Mouse (Mus musculus): ENCODE measurements around the gene Ntn3. TPM values are rescaled to one million over a fixed set of nuclear protein-coding genes. Genes with fewer than 3 reads are reported as not detected.
A peak's percentile ranks its signal among the peaks of the same experiment; 100 is the strongest.

Ntn3 gene
- polyA plus RNA-seq, 1 experiment from 2014 or later = 4.6 TPM

DNA sequence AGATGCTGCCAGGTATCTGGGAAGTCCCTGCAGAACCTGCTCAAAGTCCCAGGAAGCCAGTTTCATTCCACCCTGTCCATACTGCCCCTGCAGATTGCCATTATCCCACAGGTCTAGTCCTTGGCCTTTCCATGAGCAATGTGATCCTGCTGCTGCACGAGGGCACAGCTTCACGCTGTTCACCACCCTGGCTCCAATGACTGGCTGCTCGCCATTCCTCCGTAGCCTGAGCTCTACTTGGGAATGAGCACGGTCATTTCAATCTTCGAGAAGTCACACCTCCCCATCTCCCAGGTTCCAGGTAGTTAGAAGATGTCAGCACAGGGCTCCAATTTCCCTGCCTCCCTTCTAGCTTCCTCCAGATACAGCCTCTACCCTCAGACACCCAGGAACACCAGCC, 52.2 kb downstream of the Ntn3 start:
- 92% methylated on average over 6 of the region's 6 CpGs for WGBS
- no peak overlapping the region for H3K9ac ChIP-seq (replicated peaks)
- H3K27me3 ChIP-seq = peaks cover 4% of the 10 kb centered on the region; the same call in 1 of the 2 replicates
- no peak overlapping the region for H3K4me2 ChIP-seq (replicated peaks)
- no peaks in the 10 kb centered on the region for H3K9me3 ChIP-seq
- H3K4me3 ChIP-seq (replicated peaks) = no peak overlapping the region
- no peak for ATAC-seq
- H3K4me1 ChIP-seq (replicated peaks) = peaks cover 13% of the 10 kb centered on the region
- peaks cover 31% of the 10 kb centered on the region for H3K36me3 ChIP-seq
- H3K27ac ChIP-seq = no peak overlapping the region

DNA sequence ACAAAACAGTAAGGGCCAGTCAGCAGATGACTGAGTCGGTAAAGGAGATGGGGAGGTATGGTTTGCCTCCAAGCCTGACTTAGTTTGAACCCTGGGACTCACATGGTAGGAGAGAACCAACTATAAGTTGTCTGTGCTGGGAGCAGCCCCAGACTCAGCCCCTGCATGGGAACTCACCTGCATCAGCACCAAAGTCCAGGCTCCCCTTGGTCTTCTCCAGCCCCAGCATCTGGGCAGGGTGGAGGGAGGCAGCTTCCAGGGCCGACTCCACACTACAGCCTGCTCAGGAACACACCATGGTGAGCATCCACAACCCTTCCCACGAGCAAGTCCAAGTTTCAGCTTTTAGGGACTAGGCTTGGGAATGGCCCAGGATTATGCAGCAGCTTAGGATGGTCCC, 52.9 kb downstream of the Ntn3 start:
- 84% methylated on average over 3 of the region's 3 CpGs for WGBS
- Histone ChIP-seq H3K27ac (no peak overlapping the region), H3K9ac (replicated peaks) (no peak overlapping the region), H3K4me1 (replicated peaks) (peaks cover 14% of the 10 kb centered on the region), H3K4me2 (replicated peaks) (no peak overlapping the region), H3K4me3 (replicated peaks) (no peak overlapping the region), H3K36me3 (peaks cover 31% of the 10 kb centered on the region), H3K9me3 (no peaks in the 10 kb centered on the region), H3K27me3 (peaks cover 4% of the 10 kb centered on the region; the same call in 1 of the 2 replicates)
- no peak for ATAC-seq

DNA sequence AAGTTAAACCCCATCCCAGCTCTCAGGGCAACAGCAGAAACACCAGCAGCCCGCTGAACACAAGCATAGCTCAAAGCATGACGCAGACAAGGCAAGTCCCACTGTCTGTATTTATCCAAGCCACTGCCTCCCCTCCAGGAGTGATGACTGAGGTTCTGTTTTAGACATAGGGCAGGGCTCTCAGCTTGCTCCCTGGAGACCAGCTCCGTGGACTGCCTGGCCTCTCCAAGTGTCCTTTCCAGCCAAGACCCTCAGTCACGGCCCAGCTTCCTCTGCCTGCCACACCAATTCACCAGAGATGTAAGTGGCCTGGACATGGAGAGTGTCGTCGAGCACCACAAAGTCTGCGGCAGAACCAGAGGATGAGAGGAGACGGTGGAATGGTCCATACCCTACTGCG, 53.6 kb downstream of the Ntn3 start:
- Histone ChIP-seq H3K27me3 (peaks cover 4% of the 10 kb centered on the region; the same call in 1 of the 2 replicates), H3K4me2 (replicated peaks) (no peak overlapping the region), H3K36me3 (peaks cover 31% of the 10 kb centered on the region), H3K4me3 (replicated peaks) (no peak overlapping the region), H3K9me3 (no peaks in the 10 kb centered on the region), H3K27ac (no peak overlapping the region), H3K4me1 (replicated peaks) (peaks cover 11% of the 10 kb centered on the region), H3K9ac (replicated peaks) (no peak overlapping the region)
- 91% methylated on average over 9 of the region's 9 CpGs for WGBS
- ATAC-seq = no peak

DNA sequence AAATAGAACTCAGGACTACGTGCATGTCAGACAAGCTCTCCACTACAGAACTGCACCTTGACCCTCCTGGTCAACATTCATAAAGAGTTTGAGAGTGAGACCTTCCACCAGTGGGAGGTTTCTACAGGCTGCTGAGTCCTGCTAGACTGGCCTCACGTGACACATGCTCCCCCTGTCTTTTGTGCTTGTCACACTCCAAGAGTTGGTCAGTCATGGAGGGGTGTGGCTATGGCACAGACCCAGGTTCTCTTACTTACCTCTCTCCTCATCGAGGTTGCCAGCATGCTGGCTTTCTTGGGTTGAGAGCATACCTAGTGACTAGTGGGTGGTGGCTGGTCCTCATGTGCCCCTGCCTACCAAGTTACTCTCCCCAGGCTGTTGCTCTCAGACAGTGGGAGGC, 54.9 kb downstream of the Ntn3 start:
- Histone ChIP-seq H3K27me3 (peaks cover 4% of the 10 kb centered on the region; the same call in 1 of the 2 replicates), H3K4me3 (replicated peaks) (no peak overlapping the region), H3K9ac (replicated peaks) (no peak overlapping the region), H3K4me2 (replicated peaks) (no peak overlapping the region), H3K27ac (no peak overlapping the region), H3K36me3 (peaks cover 29% of the 10 kb centered on the region), H3K4me1 (replicated peaks) (peaks cover 11% of the 10 kb centered on the region), H3K9me3 (no peaks in the 10 kb centered on the region)
- ATAC-seq = no peak
- WGBS = 70% methylated on average over 3 of the region's 3 CpGs

Small RNAs within 50 kb of the gene (microRNA-seq; reads per million reads assigned to microRNA genes)
- gene Mir5134 (3.3 reads per million, percentile 13 among the genes with 10 or more reads in this experiment), gene Mir6965 (1.9 reads per million)

Other genes with a start within 250 kb of the Ntn3 start
- gene Prss30, start 229.0 kb downstream of the Ntn3 start, polyA plus RNA-seq (2015; fragmentation: Nextera tagmentation; extraction: Ambion mirVana) = not detected in 2 replicates
- 0.12 TPM in 1 of 2 replicates, not detected in the other for gene Prss22, start 211.4 kb downstream of the Ntn3 start, polyA plus RNA-seq (2015; fragmentation: Nextera tagmentation; extraction: Ambion mirVana)
- gene Prss27, start 171.4 kb downstream of the Ntn3 start, polyA plus RNA-seq (2015; fragmentation: Nextera tagmentation; extraction: Ambion mirVana) = 0.32 and 0.54 TPM in 2 replicates
- gene Kctd5, start 136.0 kb downstream of the Ntn3 start, polyA plus RNA-seq (2015; fragmentation: Nextera tagmentation; extraction: Ambion mirVana) = 80.9 and 81.5 TPM in 2 replicates
- 63.1 and 67.9 TPM in 2 replicates for gene Pdpk1, start 58.6 kb downstream of the Ntn3 start, polyA plus RNA-seq (2015; fragmentation: Nextera tagmentation; extraction: Ambion mirVana)
- 32.9 and 35.6 TPM in 2 replicates for gene Amdhd2, start 45.8 kb downstream of the Ntn3 start, polyA plus RNA-seq (2015; fragmentation: Nextera tagmentation; extraction: Ambion mirVana)
- gene Atp6v0c, start 39.8 kb downstream of the Ntn3 start, polyA plus RNA-seq (2015; fragmentation: Nextera tagmentation; extraction: Ambion mirVana) = 843 and 851 TPM in 2 replicates
- gene Tbc1d24, start 4.0 kb downstream of the Ntn3 start, polyA plus RNA-seq (2015; fragmentation: Nextera tagmentation; extraction: Ambion mirVana) = 19.2 and 20.4 TPM in 2 replicates
- 13.9 and 14.4 TPM in 2 replicates for gene Tedc2, start 11.3 kb upstream of the Ntn3 start, polyA plus RNA-seq (2015; fragmentation: Nextera tagmentation; extraction: Ambion mirVana)
- gene Ccnf, start 42.0 kb upstream of the Ntn3 start, polyA plus RNA-seq (2015; fragmentation: Nextera tagmentation; extraction: Ambion mirVana) = 30.9 and 32.9 TPM in 2 replicates
- 0.12 and 0.14 TPM in 2 replicates for gene Abca17, start 141.5 kb upstream of the Ntn3 start, polyA plus RNA-seq (2015; fragmentation: Nextera tagmentation; extraction: Ambion mirVana)
- gene Abca3, start 142.4 kb upstream of the Ntn3 start, polyA plus RNA-seq (2015; fragmentation: Nextera tagmentation; extraction: Ambion mirVana) = 22.7 and 23.9 TPM in 2 replicates
- 370 and 374 TPM in 2 replicates for gene Rnps1, start 205.0 kb upstream of the Ntn3 start, polyA plus RNA-seq (2015; fragmentation: Nextera tagmentation; extraction: Ambion mirVana)
- 45.5 and 45.9 TPM in 2 replicates for gene Eci1, start 217.1 kb upstream of the Ntn3 start, polyA plus RNA-seq (2015; fragmentation: Nextera tagmentation; extraction: Ambion mirVana)
- 6.8 and 6.9 TPM in 2 replicates for gene Dnase1l2, start 233.6 kb upstream of the Ntn3 start, polyA plus RNA-seq (2015; fragmentation: Nextera tagmentation; extraction: Ambion mirVana)

All from midbrain, embryonic 13.5 days (tissue).